Mouse (Mus musculus) heart, adult 2 months (tissue): ENCODE results near the gene Hopx. TPM values are rescaled to one million over a fixed set of nuclear protein-coding genes. Genes with fewer than 3 reads are reported as not detected.
"Not testable (repeated sequence)": the region's sequence is repeated elsewhere in the genome, so short reads cannot be mapped to it uniquely, and the experiment has no call there.

Source experiments
- DNase-seq, 2 experiments: peaks; one replicate each; pipeline ENCODE4 v3.0.0; 2021
- H3K27ac ChIP-seq: fragments of 200-600 bp; 2 replicates; pipeline ENCODE4 v1.8.1; 2022
- H3K27me3 ChIP-seq: fragments of 200-500 bp; 2 replicates; pipeline ENCODE4 v1.6.1; 2012; ENCODE audit warnings: mild to moderate bottlenecking, low read length, inconsistent platforms, mixed read lengths; ENCODE audit not compliant: control insufficient read depth, insufficient read depth
- H3K36me3 ChIP-seq: fragments of 200-500 bp; 2 replicates; pipeline ENCODE4 v1.6.1; 2012; ENCODE audit warnings: low read length, inconsistent platforms; ENCODE audit not compliant: control insufficient read depth, insufficient read depth
- H3K4me1 ChIP-seq: fragments of 200-500 bp; 2 replicates; pipeline ENCODE4 v1.6.1; 2011; ENCODE audit warnings: low read length; ENCODE audit not compliant: control insufficient read depth, insufficient read depth
- H3K4me3 ChIP-seq: fragments of 200-600 bp; 2 replicates; pipeline ENCODE4 v1.8.1; 2022
- H3K79me2 ChIP-seq: fragments of 200-500 bp; replicated peaks from 2 replicates; pipeline ENCODE4 v1.6.1; 2012; ENCODE audit warnings: mild to moderate bottlenecking, inconsistent platforms, low read length, moderate library complexity, mixed read lengths; ENCODE audit not compliant: control insufficient read depth, insufficient read depth
- H3K9ac ChIP-seq: fragments of 200-500 bp; 2 replicates; pipeline ENCODE4 v1.6.1; 2012; ENCODE audit warnings: low read depth, mild to moderate bottlenecking, control low read depth, inconsistent platforms, low read length, mixed read lengths
- CTCF ChIP-seq: fragments of 200-600 bp; IDR thresholded peaks from 2 replicates; pipeline ENCODE4 v1.8.1; 2022; ENCODE audit warnings: antibody characterized with exemption, mild to moderate bottlenecking, moderate library complexity
- EP300 ChIP-seq: fragments of 200-500 bp; IDR thresholded peaks from 2 replicates; pipeline ENCODE4 v1.6.1; 2011; ENCODE audit warnings: low read depth, low read length, control low read depth; ENCODE audit not compliant: insufficient read depth
- POLR2A ChIP-seq: fragments of 200-500 bp; IDR thresholded peaks from 2 replicates; pipeline ENCODE4 v1.6.1; 2011; ENCODE audit warnings: mild to moderate bottlenecking, low read depth, low read length, control low read depth; ENCODE audit not compliant: insufficient read depth
- WGBS: fragments of 180-500 bp; shearing (Covaris S2); methylation state at CpG from one replicate; pipeline ENCODE4 v1.1.7; 2018; 5-methylcytosine and 5-hydroxymethylcytosine counted together
- intact Hi-C: fragments of 180-260 bp; cut with DNase I; formaldehyde crosslinking; loops from one replicate; pipeline ENCODE4 v1.15.1; 2025
- polyA plus RNA-seq: library from polyadenylated mRNA; depleted of rRNA; stranded (reverse); fragments of >200 nt; gene quantifications from 2 replicates; pipeline ENCODE4 v1.2.3, GENCODE M21; 2012
- total RNA-seq, 2 experiments: library from RNA; stranded (reverse); gene quantifications; 2 replicates each; pipeline ENCODE4 v1.2.3; 2021

The Hopx gene
- total and polyA plus RNA-seq, 3 experiments: 285 to 385 (median 367) TPM

- Histone ChIP-seq H3K36me3 (peaks cover 7% of the 10 kb centered on the region), H3K79me2 (no peaks in the 10 kb centered on the region), H3K4me1 (peaks cover 4% of the 10 kb centered on the region), H3K27ac (no peak overlapping the region; the same call in 1 of the 2 replicates), H3K27me3 (no peaks in the 10 kb centered on the region), H3K4me3 (no peak overlapping the region), H3K9ac (no peak overlapping the region)
- WGBS: 84% methylated on average over 6 of the region's 6 CpGs
- intact Hi-C loops: no loop called here
- no peak for DNase-seq
- TF ChIP-seq CTCF: no peak
- TF ChIP-seq POLR2A: no peak
- TF ChIP-seq EP300: no peak
These were observed 14.2 kb downstream of the Hopx start for GRCm38 (mm10) chr5:77100691-77101090.

DNA sequence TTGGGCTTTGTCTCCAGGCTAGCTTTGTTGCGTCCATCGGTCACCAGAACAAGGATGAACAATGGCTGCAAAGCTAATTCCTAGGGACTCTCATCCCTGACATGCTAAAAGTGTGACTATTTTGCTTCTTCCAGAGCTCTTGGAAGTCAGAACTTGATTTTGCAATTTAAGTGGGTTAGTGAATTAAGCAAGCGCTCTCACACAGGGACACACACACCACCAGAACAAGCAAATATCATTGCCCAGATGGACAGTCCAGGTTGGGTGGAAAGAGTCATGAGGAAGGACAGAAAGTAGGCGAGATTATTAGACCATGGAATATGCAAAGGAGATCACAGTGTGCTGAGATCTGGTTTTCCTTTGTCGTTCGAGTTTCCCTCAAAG, 14.9 kb downstream of the Hopx start:
- DNase-seq: no peak
- H3K36me3 ChIP-seq: peaks cover 7% of the 10 kb centered on the region
- no peaks in the 10 kb centered on the region for H3K27me3 ChIP-seq
- H3K4me1 ChIP-seq: peaks cover 4% of the 10 kb centered on the region
- peak overlapping the region; percentile 47 for H3K27ac ChIP-seq
- intact Hi-C loops: no loop called here
- TF ChIP-seq EP300 (no peak), POLR2A (no peak), CTCF (no peak)
- H3K9ac ChIP-seq: no peak overlapping the region
- 65% methylated on average over 6 of the region's 6 CpGs for WGBS
- no peak overlapping the region for H3K4me3 ChIP-seq
- no peaks in the 10 kb centered on the region for H3K79me2 ChIP-seq

DNA sequence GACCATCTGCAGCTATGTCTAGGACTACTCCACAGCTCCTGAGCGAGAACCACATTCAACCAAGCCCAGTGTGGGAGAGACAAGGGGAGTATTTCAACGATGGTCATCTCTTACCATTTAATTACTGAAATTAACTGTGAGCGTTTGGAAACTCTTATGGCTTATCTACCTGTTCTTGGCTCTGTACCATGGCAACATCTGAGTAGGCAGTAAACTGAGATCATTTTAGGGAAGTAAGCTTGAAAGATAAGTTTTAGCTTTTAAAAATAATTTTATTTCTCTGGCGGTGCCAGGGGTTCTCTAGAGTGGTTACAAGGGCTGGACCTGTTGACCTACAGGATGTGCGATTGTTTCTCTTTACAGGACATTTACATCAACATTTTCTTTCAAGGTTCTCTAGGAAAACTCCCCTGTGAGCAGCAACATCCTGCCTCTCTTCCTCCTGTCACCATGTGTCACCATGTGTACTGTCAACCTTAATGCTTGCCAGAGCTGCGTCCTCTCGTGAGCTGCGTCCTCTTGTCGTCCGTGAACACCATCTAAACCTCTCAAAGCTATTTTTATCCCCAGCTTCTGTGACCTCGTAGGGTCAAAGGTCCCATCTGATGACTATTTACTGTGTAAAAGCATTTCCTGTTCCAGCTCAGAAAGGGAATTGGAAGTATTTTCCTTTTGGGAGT, 15.5 kb downstream of the Hopx start:
- H3K79me2 ChIP-seq: no peaks in the 10 kb centered on the region
- WGBS: 21% methylated on average over 11 of the region's 11 CpGs
- peaks cover 4% of the 10 kb centered on the region for H3K4me1 ChIP-seq
- H3K27ac ChIP-seq: peak overlapping the region; percentile 47
- H3K4me3 ChIP-seq: no peak overlapping the region
- DNase-seq: peak in 1 of 2 experiments; percentile 60
- peaks cover 7% of the 10 kb centered on the region for H3K36me3 ChIP-seq
- H3K9ac ChIP-seq: no peak overlapping the region
- intact Hi-C loops: no loop called here
- no peak for TF ChIP-seq CTCF
- 0 out of 2 replicates have a peak, but pooled peaks have one; percentile 27 for TF ChIP-seq EP300
- TF ChIP-seq POLR2A: no peak
- H3K27me3 ChIP-seq: no peaks in the 10 kb centered on the region

DNA sequence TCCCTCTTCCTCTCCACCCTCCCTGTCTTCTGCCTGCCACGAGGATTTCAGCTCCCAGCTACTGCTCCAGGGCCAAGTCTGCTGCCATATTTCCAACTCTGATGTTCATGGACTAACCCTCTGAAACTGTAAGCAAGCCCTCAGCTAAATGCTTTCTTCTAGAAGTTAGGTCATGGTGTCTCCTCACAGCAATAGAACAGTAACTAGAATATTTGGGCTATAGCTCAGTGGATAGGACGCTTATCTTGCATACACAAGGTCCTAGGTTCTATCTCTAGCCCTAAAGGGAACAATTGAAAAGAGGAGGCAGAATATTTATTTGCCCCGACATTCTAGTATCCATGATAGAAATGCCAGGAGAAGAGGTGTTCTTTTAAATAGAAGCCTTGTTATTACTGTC, 16.0 kb downstream of the Hopx start:
- Histone ChIP-seq H3K4me1 (peaks cover 4% of the 10 kb centered on the region), H3K4me3 (no peak overlapping the region), H3K27ac (no peak overlapping the region; the same call in 1 of the 2 replicates), H3K36me3 (peaks cover 7% of the 10 kb centered on the region; the same call in 1 of the 2 replicates), H3K27me3 (no peaks in the 10 kb centered on the region), H3K9ac (no peak overlapping the region), H3K79me2 (no peaks in the 10 kb centered on the region)
- TF ChIP-seq CTCF: no peak
- TF ChIP-seq EP300: no peak
- TF ChIP-seq POLR2A: no peak
- WGBS: 78% methylated on average over 3 of the region's 3 CpGs
- DNase-seq: no peak
- intact Hi-C loops: no loop called here

- Histone ChIP-seq H3K79me2 (no peaks in the 10 kb centered on the region), H3K36me3 (peaks cover 9% of the 10 kb centered on the region), H3K4me1 (peaks cover 9% of the 10 kb centered on the region), H3K9ac (no peak overlapping the region), H3K4me3 (no peak overlapping the region), H3K27ac (no peak overlapping the region; the same call in 1 of the 2 replicates), H3K27me3 (no peaks in the 10 kb centered on the region)
- TF ChIP-seq EP300 (no peak), POLR2A (no peak), CTCF (no peak)
- intact Hi-C loops: no loop called here
- DNase-seq: no peak
- WGBS: 38% methylated on average over 6 of the region's 6 CpGs
These were observed 17.2 kb downstream of the Hopx start for GRCm38 (mm10) chr5:77097686-77098085.

DNA sequence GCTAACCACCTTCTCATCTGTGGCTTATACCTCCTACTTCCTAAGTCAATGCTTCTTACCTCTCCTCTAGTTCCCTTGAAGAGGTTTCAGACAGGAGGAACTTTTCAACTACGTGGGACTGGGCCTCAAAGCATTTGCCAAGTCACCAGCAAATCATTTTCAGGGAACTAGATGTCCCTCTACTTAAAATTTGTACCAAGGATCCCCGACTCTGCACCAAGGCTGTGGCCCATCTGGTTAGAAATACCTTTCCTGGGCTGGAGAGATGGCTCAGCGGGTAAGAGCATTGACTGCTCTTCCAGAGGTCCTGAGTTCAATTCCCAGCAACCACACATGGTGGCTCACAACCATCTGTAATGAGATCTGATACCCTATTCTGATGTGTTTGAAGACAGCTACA, 18.7 kb downstream of the Hopx start:
- peaks cover 12% of the 10 kb centered on the region for H3K4me1 ChIP-seq
- H3K27me3 ChIP-seq, H3K79me2 ChIP-seq, H3K27ac ChIP-seq, intact Hi-C loops, H3K9ac ChIP-seq, DNase-seq, H3K4me3 ChIP-seq: not testable (repeated sequence)
- 83% methylated on average over 3 of the region's 3 CpGs for WGBS
- H3K36me3 ChIP-seq: peaks cover 12% of the 10 kb centered on the region
